Mouse (Mus musculus): ENCODE measurements around the gene Cdk16.
"Not testable (repeated sequence)": the region's sequence is repeated elsewhere in the genome, so short reads cannot be mapped to it uniquely, and the experiment has no call there.

Cdk16 gene

DNA sequence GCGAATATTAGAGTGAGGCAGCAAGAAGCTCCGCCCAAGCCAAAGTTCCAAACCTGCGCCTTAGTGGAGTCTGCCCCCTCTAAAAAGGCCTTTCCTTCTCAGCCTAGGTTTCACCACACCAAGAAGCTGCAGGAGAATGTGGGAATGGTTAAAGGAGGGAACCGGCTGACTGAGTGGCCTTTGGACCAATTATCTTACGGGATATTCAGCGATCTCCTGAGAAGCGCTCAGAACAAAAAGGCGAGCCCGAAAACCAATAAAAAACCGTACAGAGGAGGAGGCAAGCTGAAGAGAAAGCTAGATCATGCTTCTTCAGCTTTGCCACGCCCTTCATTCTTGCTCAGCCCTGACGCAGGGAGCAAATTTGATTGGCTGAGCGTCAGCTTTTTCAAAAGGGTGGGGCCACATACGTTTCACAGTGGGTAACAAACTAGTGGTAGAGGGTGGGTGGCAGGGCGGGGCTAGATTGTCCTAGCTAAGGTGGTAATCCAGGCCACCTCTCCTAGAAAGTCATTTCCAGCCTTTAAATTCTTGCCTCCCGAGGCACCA lies at the start of gene Cdk16:
Cdk16 (plus strand) TSS at position 436 of the 549 bp plus-strand sequence.
- DNase-seq: peak; percentile 93

DNA sequence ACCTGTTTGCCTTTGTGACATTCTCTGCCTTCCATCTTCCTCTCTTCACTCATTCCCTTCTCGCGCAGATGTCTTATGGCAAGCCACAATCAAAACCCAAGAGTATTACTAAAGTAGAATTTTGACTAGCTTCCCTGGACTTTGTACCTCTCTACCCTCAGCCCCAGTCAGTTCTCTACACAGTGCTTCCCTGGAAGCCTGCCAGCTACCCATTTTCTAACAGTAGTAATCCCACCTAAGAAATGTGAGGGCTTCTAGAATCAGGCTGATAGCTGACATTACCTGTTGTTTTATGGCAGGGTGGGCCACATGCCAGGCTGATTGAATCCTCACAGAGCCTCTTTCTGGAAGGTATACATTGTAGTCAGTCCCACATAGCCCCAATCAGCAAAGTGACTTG lies 49.6 kb upstream of the Cdk16 start:
- no peak for DNase-seq

DNA sequence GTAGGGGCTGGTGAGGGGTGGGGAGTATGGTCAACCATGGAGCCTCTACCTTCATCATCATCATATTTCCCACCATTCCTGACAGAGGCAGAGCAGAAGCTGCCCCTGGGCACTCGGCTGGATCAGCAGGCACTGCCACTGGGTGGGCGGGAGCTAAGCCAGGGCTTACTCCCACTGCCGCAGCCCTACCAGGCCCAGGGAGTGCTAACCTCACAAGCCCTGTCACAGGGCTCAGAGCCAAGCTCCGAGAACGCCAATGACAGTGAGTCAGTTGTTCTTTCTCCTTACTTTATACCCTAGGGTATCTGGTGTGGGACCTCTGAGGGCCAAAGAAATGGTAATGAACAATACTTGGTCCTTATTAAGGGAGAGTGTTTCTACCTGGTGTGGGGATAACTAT lies 43.0 kb upstream of the Cdk16 start:
- DNase-seq: no peak

DNA sequence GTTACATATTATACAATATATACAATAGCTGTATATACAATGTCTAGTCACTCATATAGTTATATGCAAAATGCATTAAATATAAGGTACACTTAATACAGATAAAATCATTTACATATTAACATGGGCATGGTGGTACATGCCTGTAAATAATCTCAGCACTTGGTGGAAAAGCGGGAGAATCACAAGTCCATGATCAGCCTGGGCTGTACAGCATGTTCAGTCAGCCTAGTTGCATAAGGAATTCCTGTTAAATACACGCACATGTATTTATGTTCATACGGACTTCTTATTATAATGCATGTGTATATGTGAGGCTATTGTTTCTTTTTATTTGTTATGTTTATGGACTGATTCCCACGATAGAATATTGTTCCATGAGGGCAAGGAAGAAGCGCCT lies 30.2 kb upstream of the Cdk16 start:
- no peak for DNase-seq

- peak; percentile 78 for DNase-seq
Measured at GRCm38 (mm10) chrX:20658026-20658652, 29.6 kb upstream of the Cdk16 start, which contains the start of gene Uba1. Gene Uba1, plus strand, starts transcription at chrX:20658326.

DNA sequence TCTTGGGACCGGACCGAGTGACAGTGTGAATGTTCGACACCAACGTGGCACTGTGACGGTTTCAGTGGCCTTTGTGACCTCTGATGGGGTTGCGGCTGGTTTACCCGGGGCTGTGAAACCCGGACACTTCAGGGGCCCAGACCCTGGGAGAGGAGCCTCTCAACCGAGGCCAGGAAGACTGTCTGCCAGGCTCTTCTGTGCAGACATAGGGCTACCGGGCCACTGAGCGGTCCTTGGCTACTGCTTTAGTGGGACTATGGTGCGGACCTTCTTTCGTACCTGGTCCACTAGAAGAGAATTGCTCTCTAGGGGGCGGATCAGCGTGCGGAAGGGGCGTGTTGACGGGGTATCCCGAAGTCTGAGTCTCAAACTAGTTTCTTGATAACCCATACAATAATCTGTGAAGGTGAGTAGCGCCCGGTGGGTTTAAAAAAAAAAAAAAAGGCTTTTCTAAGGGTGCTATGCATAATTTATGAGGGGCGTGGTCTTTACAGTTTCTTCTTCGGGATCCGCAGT lies 28.8 kb upstream of the Cdk16 start:
- DNase-seq: peak; percentile 22

GRCm38 (mm10) chrX:20662317-20662715 lies 25.4 kb upstream of the Cdk16 start:
- no peak for DNase-seq

GRCm38 (mm10) chrX:20662716-20663443 lies 24.9 kb upstream of the Cdk16 start:
- DNase-seq: peak; percentile 86

DNA sequence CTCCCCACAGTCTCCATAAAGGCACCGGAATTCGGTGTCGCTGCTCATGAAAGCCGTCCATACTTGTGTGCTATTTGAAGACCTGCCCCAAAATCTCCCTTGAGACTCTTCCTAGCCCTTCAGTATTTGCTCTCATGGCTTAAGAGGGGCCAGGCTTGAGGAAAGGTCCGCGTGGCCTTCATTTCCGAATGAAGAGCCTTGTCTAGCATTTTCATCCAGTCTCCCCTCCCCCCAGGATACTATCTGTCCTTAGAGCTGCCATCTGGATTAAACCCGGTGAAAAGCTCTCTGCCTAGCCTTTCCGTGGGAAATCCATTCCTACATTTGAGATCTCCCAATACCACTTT lies 24.3 kb upstream of the Cdk16 start:
- no peak for DNase-seq

DNA sequence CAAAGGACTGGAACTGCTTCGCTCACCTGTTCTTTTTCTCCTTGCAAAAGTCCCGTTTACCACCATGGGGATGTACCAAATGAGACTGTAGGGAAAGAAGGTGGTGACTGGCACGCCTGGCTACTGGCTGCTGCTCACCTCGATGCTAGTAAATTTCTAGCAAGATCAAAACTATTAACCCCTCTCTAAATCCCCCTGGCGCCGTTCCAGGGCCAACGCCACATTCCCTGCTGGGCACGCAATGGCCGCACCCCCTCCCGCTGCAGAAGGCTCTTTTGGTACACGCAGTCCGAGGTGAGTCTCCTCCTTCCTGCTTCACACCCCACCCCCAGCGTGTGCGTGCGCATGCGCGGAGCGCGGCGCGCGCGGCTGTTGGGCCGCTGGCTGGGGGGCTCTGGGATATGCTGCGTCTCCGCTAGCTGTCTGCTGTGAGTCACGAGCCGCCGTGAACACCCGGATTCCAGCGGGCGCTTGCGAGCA lies 354 bp downstream of the Cdk16 start:
- peak; percentile 91 for DNase-seq

DNA sequence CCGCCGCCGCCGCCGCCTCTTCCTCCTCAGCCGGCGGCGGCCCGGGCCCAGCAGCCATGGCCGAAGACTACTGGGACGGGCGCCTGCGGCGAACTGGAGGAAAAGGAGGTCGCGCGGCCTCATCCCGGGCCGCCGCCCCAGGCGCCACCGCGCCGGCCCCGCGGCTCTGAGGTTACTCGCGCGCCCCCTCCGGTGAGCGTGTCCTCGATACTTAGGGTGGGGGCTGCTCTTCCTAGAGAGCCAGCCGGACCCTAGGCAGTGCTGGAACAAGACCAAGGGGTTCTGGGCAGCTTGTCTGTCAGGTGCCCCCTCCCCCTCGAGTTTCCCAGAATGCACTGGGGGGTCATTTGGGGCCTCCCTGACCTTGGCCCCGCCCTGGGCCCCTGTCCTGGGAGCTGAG lies 861 bp downstream of the Cdk16 start:
- DNase-seq: peak; percentile 79

GRCm38 (mm10) chrX:20691566-20691965 lies 3.8 kb downstream of the Cdk16 start:
- peak; percentile 77 for DNase-seq

DNA sequence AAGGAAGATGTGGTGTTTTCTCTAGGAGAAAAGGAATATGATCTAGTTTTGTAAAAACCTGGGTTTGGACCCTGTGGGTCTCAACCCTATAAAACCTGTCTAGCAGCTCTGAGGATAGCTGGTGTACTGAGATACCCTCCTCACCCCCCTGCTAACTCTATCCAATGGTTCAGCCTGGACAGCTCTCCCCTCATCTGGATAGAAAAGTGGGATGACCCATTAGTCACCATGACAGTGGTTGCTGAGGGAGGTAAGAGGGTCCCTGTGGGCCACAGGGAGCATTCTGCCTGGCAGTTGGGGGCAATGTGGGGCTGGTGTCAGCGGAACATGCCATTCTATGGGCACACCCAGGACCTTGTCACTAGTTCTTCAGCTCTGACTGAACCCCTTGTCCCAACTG lies 4.9 kb downstream of the Cdk16 start:
- DNase-seq: no peak

GRCm38 (mm10) chrX:20695842-20696241 lies 8.1 kb downstream of the Cdk16 start:
- DNase-seq: no peak

- DNase-seq: no peak
Measured at GRCm38 (mm10) chrX:20703741-20704290, 16.1 kb downstream of the Cdk16 start, which contains the start of gene Usp11. Gene Usp11, plus strand, starts transcription at chrX:20703906.

DNA sequence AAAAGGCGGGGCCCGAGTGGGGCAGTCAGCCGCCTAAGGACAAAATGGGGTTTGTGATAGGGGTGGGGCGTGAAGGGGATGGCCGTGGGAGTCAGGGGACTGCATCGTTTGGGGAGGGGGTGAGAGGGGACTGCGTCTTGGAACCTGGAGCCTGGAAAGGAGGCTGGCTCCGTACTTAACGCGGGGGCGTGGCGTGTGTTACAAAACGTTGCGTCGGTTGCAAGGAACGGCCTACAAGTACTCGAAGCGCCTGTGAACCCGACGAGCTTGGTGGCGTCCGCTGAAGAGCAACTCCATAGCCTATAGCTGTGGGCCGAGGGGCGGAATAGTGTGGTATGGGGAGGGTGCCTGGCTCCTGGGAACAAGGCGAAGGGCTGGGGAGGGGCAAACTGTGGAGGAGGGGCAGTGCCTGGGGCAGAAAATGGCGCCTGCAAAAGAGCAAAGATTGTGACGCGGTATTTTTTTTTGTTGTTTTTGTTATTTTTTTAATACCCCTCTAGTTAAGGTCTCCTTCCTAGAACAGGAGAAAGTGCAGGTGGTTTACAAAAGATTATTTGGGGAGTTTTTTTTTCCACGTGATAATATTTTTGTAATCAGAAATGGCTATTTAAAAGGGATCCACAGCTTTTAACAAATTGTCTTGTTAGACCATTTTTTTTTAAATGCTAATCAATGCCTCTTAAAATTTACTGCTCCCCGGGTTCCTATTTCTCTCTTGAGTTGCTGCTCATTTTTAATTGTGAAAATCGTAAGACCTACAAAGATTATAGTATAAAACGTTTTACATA lies 16.7 kb downstream of the Cdk16 start:
- peak; percentile 90 for DNase-seq

- no peak for DNase-seq
Measured at GRCm38 (mm10) chrX:20705083-20705402, 17.3 kb downstream of the Cdk16 start.

DNA sequence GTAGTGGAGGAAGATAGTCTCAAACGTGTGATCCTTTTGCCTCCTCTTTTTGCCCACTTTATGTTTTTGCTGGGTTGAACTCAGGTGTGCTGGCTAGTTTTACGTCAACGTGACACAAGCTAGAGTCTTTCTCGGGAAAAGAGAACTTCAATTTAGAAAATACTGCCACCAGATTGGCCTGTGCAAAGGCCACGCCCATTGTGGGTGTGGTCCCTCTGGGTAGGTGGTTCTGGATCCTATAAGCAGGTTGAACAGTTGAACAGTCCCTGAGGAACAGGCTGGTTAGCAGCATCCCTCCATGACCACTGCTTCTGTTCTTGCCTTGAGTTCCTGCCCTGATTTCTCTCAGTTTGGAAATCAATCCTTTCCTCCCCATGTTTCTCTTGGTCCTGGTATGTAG lies 40.9 kb downstream of the Cdk16 start:
- DNase-seq: no peak

- DNase-seq: not testable (repeated sequence)
Measured at GRCm38 (mm10) chrX:20730048-20730447, 42.3 kb downstream of the Cdk16 start.

DNA sequence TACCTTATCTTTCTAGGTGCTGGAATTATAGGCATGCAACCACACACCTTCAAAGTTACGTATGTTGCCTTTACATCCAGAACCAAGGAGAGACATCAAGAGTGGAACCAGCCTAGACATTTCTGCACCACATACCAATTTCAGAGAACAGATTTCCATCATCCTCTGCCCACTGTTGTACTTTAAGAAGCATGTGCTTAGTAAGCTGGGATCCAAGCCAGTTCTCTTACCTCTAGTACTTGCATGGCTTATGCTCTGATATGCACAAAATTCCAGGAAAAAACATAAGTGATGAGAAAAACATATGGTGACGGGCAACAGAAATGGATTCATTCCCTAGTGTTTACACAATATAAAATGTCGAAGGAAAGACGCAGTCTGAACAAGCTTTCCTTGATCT lies 48.7 kb downstream of the Cdk16 start:
- no peak for DNase-seq

DNA sequence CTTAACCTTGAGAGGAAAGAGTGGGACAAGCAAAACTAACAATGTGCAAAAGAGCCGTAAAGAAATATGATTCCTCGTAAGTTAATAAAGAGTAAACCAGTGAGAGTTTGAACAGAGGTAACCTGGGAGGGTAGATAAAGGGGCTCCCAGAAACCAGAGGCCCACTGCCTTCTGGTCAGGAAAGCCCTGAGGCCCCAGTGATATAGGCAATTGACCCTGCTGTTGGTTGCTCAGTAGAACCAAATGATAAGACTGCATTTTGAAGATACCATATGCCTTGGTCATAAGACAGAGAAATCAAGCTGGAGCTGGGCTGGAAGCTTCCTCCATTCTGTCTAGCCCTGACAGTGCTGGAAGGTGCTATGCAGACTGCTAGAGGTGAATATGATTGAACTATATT lies 61.1 kb downstream of the Cdk16 start:
- DNase-seq: no peak

Measured in cerebellum, adult 11-12 months (tissue).